11 mouse cellular contexts compared by ENCODE assay signal in the genomic region with DNA sequence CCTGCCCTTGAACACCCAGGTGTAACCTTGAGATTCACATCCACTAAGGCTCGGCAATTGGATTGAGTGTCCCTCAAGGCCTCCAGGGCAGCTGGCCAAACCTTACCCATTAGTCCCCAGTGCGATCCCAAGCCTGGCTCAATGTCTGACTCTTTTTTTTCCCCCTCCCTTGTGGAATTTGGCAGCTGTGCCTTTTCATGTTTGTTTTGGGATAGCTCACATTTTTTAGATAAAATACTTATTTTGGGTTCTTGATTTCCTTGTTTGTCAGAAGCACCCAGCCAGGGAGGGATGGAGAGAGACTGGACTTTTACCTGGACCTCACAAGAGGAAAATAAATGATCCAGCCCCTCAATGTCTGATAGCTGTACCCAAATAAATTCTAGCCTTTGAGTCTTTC.
DNase-seq lines count a peak whose midpoint lies in the region; ATAC-seq lines count a peak whose summit lies in the region.
"Had no signal": no experiment of that assay in that cellular context is flagged by ENCODE, and none has a peak within 500 bp of the region (broad histone marks: within the 10 kb centered on the region; RNA-seq: fewer than 3 reads in every experiment).

No protein-coding gene starts in this region.

- H3K27me3 ChIP-seq in embryonic facial prominence, embryonic 14.5 days (replicated peaks; ENCODE audit: control insufficient read depth, insufficient read depth, low read length), result no peaks in the 10 kb centered on the region
- H3K27me3 ChIP-seq in embryonic facial prominence, embryonic 10.5 days (replicated peaks; ENCODE audit: low read depth, poor library complexity, severe bottlenecking), result no peaks in the 10 kb centered on the region
- no peaks in the 10 kb centered on the region for H3K27me3 ChIP-seq in heart, embryonic 13.5 days (replicated peaks)
- H3K27me3 ChIP-seq: limb, embryonic 13.5 days had no signal

- WGBS in embryonic facial prominence, embryonic 14.5 days, result 36% methylated on average over 2 of the region's 2 CpGs
- 57% methylated on average over 2 of the region's 2 CpGs for WGBS in embryonic facial prominence, embryonic 10.5 days
- 27% methylated on average over 2 of the region's 2 CpGs for WGBS in heart, embryonic 13.5 days

- DNase-seq in embryonic facial prominence, embryonic 14.5 days (ENCODE audit: low spot score), result peak; percentile 42
- DNase-seq in embryonic facial prominence, embryonic 10.5 days (ENCODE audit: low spot score), result no peak
- peak; percentile 36 for DNase-seq in Muller cell, postnatal 12 days (ENCODE audit: inconsistent ontology term)
- peak; percentile 80 for DNase-seq in kidney, postnatal 14 days
- no peak for DNase-seq in frontal cortex, postnatal 10 days (ENCODE audit: low spot score in 2 of 2)
- no peak for DNase-seq in natural killer cell, adult 2 months (ENCODE audit: low spot score in 2 of 2)
- no peak for DNase-seq in T-cell, adult 2 months (ENCODE audit: low spot score)

- no peak overlapping the region for H3K9ac ChIP-seq in embryonic facial prominence, embryonic 14.5 days (ENCODE audit: low read depth, low read length)
- no peak overlapping the region for H3K9ac ChIP-seq in heart, embryonic 13.5 days
- H3K9ac ChIP-seq: limb, embryonic 13.5 days had no signal

- no peak overlapping the region for H3K4me3 ChIP-seq in embryonic facial prominence, embryonic 14.5 days (ENCODE audit: low read depth, low read length)
- H3K4me3 ChIP-seq in embryonic facial prominence, embryonic 10.5 days, result no peak overlapping the region
- H3K4me3 ChIP-seq in heart, embryonic 13.5 days, result no peak overlapping the region
- H3K4me3 ChIP-seq: hindbrain, embryonic 10.5 days; limb, embryonic 13.5 days; myocyte had no signal

- no peaks in the 10 kb centered on the region for H3K4me1 ChIP-seq in embryonic facial prominence, embryonic 14.5 days (ENCODE audit: control insufficient read depth, insufficient read depth, low read length)
- H3K4me1 ChIP-seq in embryonic facial prominence, embryonic 10.5 days, result no peaks in the 10 kb centered on the region; the same call in 1 of the 2 replicates
- H3K4me1 ChIP-seq in heart, embryonic 13.5 days, result peaks cover 11% of the 10 kb centered on the region
- H3K4me1 ChIP-seq: hindbrain, embryonic 10.5 days; limb, embryonic 13.5 days had no signal

- no peak for ATAC-seq in embryonic facial prominence, embryonic 14.5 days (ENCODE audit: low read depth)
- ATAC-seq in heart, embryonic 13.5 days (ENCODE audit: extremely low read depth, insufficient number of reproducible peaks, low FRiP score, low TSS enrichment), result no peak

- no peaks in the 10 kb centered on the region for H3K9me3 ChIP-seq in embryonic facial prominence, embryonic 14.5 days (ENCODE audit: control insufficient read depth, low read length)
- no peaks in the 10 kb centered on the region for H3K9me3 ChIP-seq in embryonic facial prominence, embryonic 10.5 days
- no peaks in the 10 kb centered on the region for H3K9me3 ChIP-seq in heart, embryonic 13.5 days
- H3K9me3 ChIP-seq: hindbrain, embryonic 10.5 days; limb, embryonic 13.5 days had no signal

- H3K36me3 ChIP-seq in embryonic facial prominence, embryonic 14.5 days (ENCODE audit: control insufficient read depth, insufficient read depth, low read length), result no peaks in the 10 kb centered on the region
- no peaks in the 10 kb centered on the region for H3K36me3 ChIP-seq in embryonic facial prominence, embryonic 10.5 days (replicated peaks)
- no peaks in the 10 kb centered on the region for H3K36me3 ChIP-seq in heart, embryonic 13.5 days
- H3K36me3 ChIP-seq: hindbrain, embryonic 10.5 days; limb, embryonic 13.5 days had no signal

- H3K4me2 ChIP-seq in embryonic facial prominence, embryonic 14.5 days (ENCODE audit: low read depth, low read length), result no peak overlapping the region
- H3K4me2 ChIP-seq in heart, embryonic 13.5 days, result no peak overlapping the region
- H3K4me2 ChIP-seq: limb, embryonic 13.5 days had no signal

- no peak overlapping the region for H3K27ac ChIP-seq in embryonic facial prominence, embryonic 14.5 days (replicated peaks; ENCODE audit: low read depth, low read length)
- H3K27ac ChIP-seq in embryonic facial prominence, embryonic 10.5 days (replicated peaks), result no peak overlapping the region
- H3K27ac ChIP-seq in heart, embryonic 13.5 days (replicated peaks), result peak overlapping the region; percentile 42; the same call in 1 of the 2 replicates
- H3K27ac ChIP-seq: hindbrain, embryonic 10.5 days; limb, embryonic 13.5 days had no signal

Comparison
In these comparisons a context has a peak if more than half of its experiments do, and no peak if none do; other contexts are left out.
1. DNase-seq: peak in embryonic facial prominence, embryonic 14.5 days (single experiment), Muller cell, postnatal 12 days (single experiment) and kidney, postnatal 14 days (single experiment); none in embryonic facial prominence, embryonic 10.5 days (single experiment), frontal cortex, postnatal 10 days (0 of 2), natural killer cell, adult 2 months (0 of 2) and T-cell, adult 2 months (single experiment).